Mouse (Mus musculus): Measurements from ENCODE around the gene Olfr141. TPM values are rescaled to one million over a fixed set of nuclear protein-coding genes. Genes with fewer than 3 reads are reported as not detected.

Olfr141 gene
- polyA plus RNA-seq (2015; fragmentation: Nextera tagmentation; extraction: Ambion mirVana) = not detected in 2 replicates

- Histone ChIP-seq H3K4me3 (no peak within 1 kb of the TSS), H3K9ac (no peak within 1 kb of the TSS), H3K9me3 (no peaks in the 10 kb centered on the region), H3K27me3 (no peaks in the 10 kb centered on the region), H3K4me2 (no peak within 1 kb of the TSS), H3K36me3 (no peaks in the 10 kb centered on the region), H3K4me1 (replicated peaks) (no peaks in the 10 kb centered on the region), H3K27ac (replicated peaks) (no peak within 1 kb of the TSS)
- ATAC-seq (ENCODE audit: low FRiP score, low read depth) = no peak
Observed at GRCm38 (mm10) chr2:86809918-86810317, at the start of gene Olfr141. Gene Olfr141 (minus strand): TSS chr2:86810018.

GRCm38 (mm10) chr2:86851596-86851995 lies 41.8 kb upstream of the Olfr141 start, which contains the start of gene Olfr1095:
Gene Olfr1095 (minus strand): TSS chr2:86851696.
- no peaks in the 10 kb centered on the region for H3K27me3 ChIP-seq
- WGBS = 91% methylated on average over 3 of the region's 3 CpGs
- no peak within 1 kb of the TSS for H3K4me3 ChIP-seq
- no peaks in the 10 kb centered on the region for H3K36me3 ChIP-seq
- H3K27ac ChIP-seq (replicated peaks) = no peak within 1 kb of the TSS
- H3K9me3 ChIP-seq = no peaks in the 10 kb centered on the region
- no peak within 1 kb of the TSS for H3K4me2 ChIP-seq
- no peak for ATAC-seq (ENCODE audit: low FRiP score, low read depth)
- H3K9ac ChIP-seq = no peak within 1 kb of the TSS
- no peaks in the 10 kb centered on the region for H3K4me1 ChIP-seq (replicated peaks)

- Histone ChIP-seq H3K27ac (replicated peaks) (no peak within 1 kb of the TSS), H3K36me3 (no peaks in the 10 kb centered on the region), H3K4me3 (no peak within 1 kb of the TSS), H3K9me3 (no peaks in the 10 kb centered on the region), H3K27me3 (no peaks in the 10 kb centered on the region), H3K9ac (no peak within 1 kb of the TSS), H3K4me1 (replicated peaks) (no peaks in the 10 kb centered on the region), H3K4me2 (no peak within 1 kb of the TSS)
- ATAC-seq (ENCODE audit: low FRiP score, low read depth) = no peak
Observed at GRCm38 (mm10) chr2:86824363-86824762, 14.5 kb upstream of the Olfr141 start, which contains the start of gene Olfr1094. Gene Olfr1094 (plus strand): TSS chr2:86824663.

GRCm38 (mm10) chr2:86782179-86782578 lies 27.6 kb downstream of the Olfr141 start, which contains the start of gene Olfr1093:
Gene Olfr1093 (plus strand): TSS chr2:86782479.
- Histone ChIP-seq H3K9me3 (no peaks in the 10 kb centered on the region), H3K4me3 (no peak within 1 kb of the TSS), H3K4me2 (no peak within 1 kb of the TSS), H3K27ac (replicated peaks) (no peak within 1 kb of the TSS), H3K36me3 (no peaks in the 10 kb centered on the region), H3K4me1 (replicated peaks) (no peaks in the 10 kb centered on the region), H3K27me3 (no peaks in the 10 kb centered on the region), H3K9ac (no peak within 1 kb of the TSS)
- WGBS = 86% methylated on average over 2 of the region's 2 CpGs
- no peak for ATAC-seq (ENCODE audit: low FRiP score, low read depth)

- no peak for ATAC-seq (ENCODE audit: low FRiP score, low read depth)
- no peaks in the 10 kb centered on the region for H3K36me3 ChIP-seq
- no peak overlapping the region for H3K4me3 ChIP-seq
- H3K27ac ChIP-seq (replicated peaks) = no peak overlapping the region
- H3K4me2 ChIP-seq = no peak overlapping the region
- H3K4me1 ChIP-seq (replicated peaks) = no peaks in the 10 kb centered on the region
- WGBS = 95% methylated on average over 6 of the region's 6 CpGs
- no peaks in the 10 kb centered on the region for H3K9me3 ChIP-seq
- no peak overlapping the region for H3K9ac ChIP-seq
- no peaks in the 10 kb centered on the region for H3K27me3 ChIP-seq
Observed at GRCm38 (mm10) chr2:86761050-86761449, 48.8 kb downstream of the Olfr141 start.

GRCm38 (mm10) chr2:86758893-86759292 lies 50.9 kb downstream of the Olfr141 start, which contains the start of gene Olfr1090:
Gene Olfr1090 (minus strand): TSS chr2:86758993.
- H3K4me3 ChIP-seq = no peak within 1 kb of the TSS
- no peaks in the 10 kb centered on the region for H3K4me1 ChIP-seq (replicated peaks)
- H3K27me3 ChIP-seq = no peaks in the 10 kb centered on the region
- no peaks in the 10 kb centered on the region for H3K9me3 ChIP-seq
- WGBS = 88% methylated on average over 1 of the region's 1 CpGs
- no peak within 1 kb of the TSS for H3K4me2 ChIP-seq
- no peak within 1 kb of the TSS for H3K9ac ChIP-seq
- no peaks in the 10 kb centered on the region for H3K36me3 ChIP-seq
- H3K27ac ChIP-seq (replicated peaks) = no peak within 1 kb of the TSS
- no peak for ATAC-seq (ENCODE audit: low FRiP score, low read depth)

Other genes with a start within 250 kb of the Olfr141 start
- not detected in 2 replicates for gene Olfr1082, start 211.1 kb downstream of the Olfr141 start, polyA plus RNA-seq (2015; fragmentation: Nextera tagmentation; extraction: Ambion mirVana)
- not detected in 2 replicates for gene Olfr1084, start 170.3 kb downstream of the Olfr141 start, polyA plus RNA-seq (2015; fragmentation: Nextera tagmentation; extraction: Ambion mirVana)
- gene Olfr1085, start 148.0 kb downstream of the Olfr141 start, polyA plus RNA-seq (2015; fragmentation: Nextera tagmentation; extraction: Ambion mirVana) = not detected in 2 replicates
- not detected in 2 replicates for gene Olfr1086, start 129.9 kb downstream of the Olfr141 start, polyA plus RNA-seq (2015; fragmentation: Nextera tagmentation; extraction: Ambion mirVana)
- gene Olfr1087, start 111.6 kb downstream of the Olfr141 start, polyA plus RNA-seq (2015; fragmentation: Nextera tagmentation; extraction: Ambion mirVana) = not detected in 2 replicates
- not detected in 2 replicates for gene Olfr1089, start 76.3 kb downstream of the Olfr141 start, polyA plus RNA-seq (2015; fragmentation: Nextera tagmentation; extraction: Ambion mirVana)
- not detected in 2 replicates for gene Olfr1090, start 51.0 kb downstream of the Olfr141 start, polyA plus RNA-seq (2015; fragmentation: Nextera tagmentation; extraction: Ambion mirVana)
- gene Olfr1093, start 27.5 kb downstream of the Olfr141 start, polyA plus RNA-seq (2015; fragmentation: Nextera tagmentation; extraction: Ambion mirVana) = not detected in 2 replicates
- not detected in 2 replicates for gene Olfr1094, start 14.6 kb upstream of the Olfr141 start, polyA plus RNA-seq (2015; fragmentation: Nextera tagmentation; extraction: Ambion mirVana)
- not detected in 2 replicates for gene Olfr1095, start 41.7 kb upstream of the Olfr141 start, polyA plus RNA-seq (2015; fragmentation: Nextera tagmentation; extraction: Ambion mirVana)
- not detected in 2 replicates for gene Gm13723, start 64.8 kb upstream of the Olfr141 start, polyA plus RNA-seq (2015; fragmentation: Nextera tagmentation; extraction: Ambion mirVana)
- not detected in 2 replicates for gene Olfr1097, start 82.2 kb upstream of the Olfr141 start, polyA plus RNA-seq (2015; fragmentation: Nextera tagmentation; extraction: Ambion mirVana)
- not detected in 2 replicates for gene Olfr1098, start 114.5 kb upstream of the Olfr141 start, polyA plus RNA-seq (2015; fragmentation: Nextera tagmentation; extraction: Ambion mirVana)
- not detected in 2 replicates for gene Olfr1099, start 150.7 kb upstream of the Olfr141 start, polyA plus RNA-seq (2015; fragmentation: Nextera tagmentation; extraction: Ambion mirVana)
- gene Olfr1100, start 169.9 kb upstream of the Olfr141 start, polyA plus RNA-seq (2015; fragmentation: Nextera tagmentation; extraction: Ambion mirVana) = not detected in 2 replicates
- not detected in 2 replicates for gene Olfr1101, start 181.2 kb upstream of the Olfr141 start, polyA plus RNA-seq (2015; fragmentation: Nextera tagmentation; extraction: Ambion mirVana)
- gene Olfr1102, start 188.4 kb upstream of the Olfr141 start, polyA plus RNA-seq (2015; fragmentation: Nextera tagmentation; extraction: Ambion mirVana) = not detected in 2 replicates
- gene Olfr1104, start 217.1 kb upstream of the Olfr141 start, polyA plus RNA-seq (2015; fragmentation: Nextera tagmentation; extraction: Ambion mirVana) = not detected in 2 replicates
- gene Olfr1105, start 226.5 kb upstream of the Olfr141 start, polyA plus RNA-seq (2015; fragmentation: Nextera tagmentation; extraction: Ambion mirVana) = not detected in 2 replicates
- not detected in 2 replicates for gene Olfr1106, start 242.3 kb upstream of the Olfr141 start, polyA plus RNA-seq (2015; fragmentation: Nextera tagmentation; extraction: Ambion mirVana)